Mouse (Mus musculus) testis, adult 2 months (tissue): Measurements from ENCODE around the gene Ip6k3. TPM values are rescaled to one million over a fixed set of nuclear protein-coding genes. Genes with fewer than 3 reads are reported as not detected.

Source experiments
- H3K27ac ChIP-seq: fragments of 200-500 bp; 2 replicates; pipeline ENCODE4 v1.5.1; 2012; ENCODE audit warnings: low read depth, low read length; ENCODE audit not compliant: control insufficient read depth, insufficient read depth
- H3K27me3 ChIP-seq: fragments of 200-500 bp; 2 replicates; pipeline ENCODE4 v1.6.1; 2012; ENCODE audit warnings: mild to moderate bottlenecking, low read length, moderate library complexity; ENCODE audit not compliant: control insufficient read depth, insufficient read depth
- H3K36me3 ChIP-seq: fragments of 200-500 bp; 2 replicates; pipeline ENCODE4 v1.6.1; 2012; ENCODE audit warnings: mild to moderate bottlenecking, low read length; ENCODE audit not compliant: control insufficient read depth, insufficient read depth
- H3K4me1 ChIP-seq: fragments of 200-500 bp; 2 replicates; pipeline ENCODE4 v1.6.1; 2012; ENCODE audit warnings: low read length; ENCODE audit not compliant: control insufficient read depth, insufficient read depth
- H3K4me3 ChIP-seq: fragments of 200-500 bp; 2 replicates; pipeline ENCODE4 v1.5.1; 2012; ENCODE audit warnings: low read depth, mild to moderate bottlenecking, low read length, moderate library complexity, mixed read lengths; ENCODE audit not compliant: control insufficient read depth
- CTCF ChIP-seq: fragments of 200-500 bp; IDR thresholded peaks from 2 replicates; pipeline ENCODE4 v1.5.1; 2012; ENCODE audit warnings: low read depth, mild to moderate bottlenecking, inconsistent platforms, low read length, moderate library complexity; ENCODE audit not compliant: control insufficient read depth, insufficient read depth, insufficient replicate concordance
- POLR2A ChIP-seq: fragments of 200-500 bp; IDR thresholded peaks from 2 replicates; pipeline ENCODE4 v1.6.1; 2012; ENCODE audit warnings: low read depth, mild to moderate bottlenecking, inconsistent platforms, low read length, moderate library complexity; ENCODE audit not compliant: control insufficient read depth
- polyA plus RNA-seq: library from polyadenylated mRNA; depleted of rRNA; stranded (reverse); fragments of >200 nt; gene quantifications from 2 replicates; pipeline ENCODE4 v1.2.3, GENCODE M21; 2012

The Ip6k3 gene
- polyA plus RNA-seq, 1 experiment = 0.05 TPM

DNA sequence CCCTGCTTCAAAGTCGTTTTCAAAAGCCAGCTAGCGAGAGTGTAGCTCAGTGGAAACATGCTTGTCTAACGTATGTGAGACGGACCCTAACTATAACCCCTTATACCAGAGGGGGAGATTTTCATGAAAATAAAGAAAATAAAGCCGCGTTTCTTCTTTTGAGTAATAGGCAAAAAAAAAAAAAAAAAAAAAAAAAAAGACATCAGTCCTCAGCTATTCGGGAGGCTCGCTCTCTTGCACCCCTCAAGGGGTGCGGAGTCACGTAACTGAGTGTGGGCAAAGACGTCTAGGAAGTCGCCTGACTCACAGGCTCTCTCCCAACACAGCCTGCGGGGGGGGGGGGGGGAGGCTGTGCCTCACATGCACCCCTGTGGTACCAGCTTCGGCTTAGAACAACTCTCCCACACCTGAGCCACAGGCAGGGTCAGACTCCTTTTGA lies 35.3 kb upstream of the Ip6k3 start:
- H3K4me1 ChIP-seq = peaks cover 21% of the 10 kb centered on the region
- no peak for TF ChIP-seq POLR2A
- TF ChIP-seq CTCF = no peak
- peak overlapping the region; percentile 97 for H3K27ac ChIP-seq
- H3K27me3 ChIP-seq = no peaks in the 10 kb centered on the region
- H3K4me3 ChIP-seq = peak overlapping the region; percentile 98
- no peaks in the 10 kb centered on the region; the same call in 1 of the 2 replicates for H3K36me3 ChIP-seq

GRCm38 (mm10) chr17:27201981-27202380 lies 34.4 kb upstream of the Ip6k3 start:
- Histone ChIP-seq H3K27ac (no peak overlapping the region), H3K36me3 (no peaks in the 10 kb centered on the region; the same call in 1 of the 2 replicates), H3K4me1 (peaks cover 21% of the 10 kb centered on the region), H3K27me3 (no peaks in the 10 kb centered on the region), H3K4me3 (no peak overlapping the region)
- peak; percentile 22; the same call in 1 of the 2 replicates for TF ChIP-seq CTCF
- no peak for TF ChIP-seq POLR2A

DNA sequence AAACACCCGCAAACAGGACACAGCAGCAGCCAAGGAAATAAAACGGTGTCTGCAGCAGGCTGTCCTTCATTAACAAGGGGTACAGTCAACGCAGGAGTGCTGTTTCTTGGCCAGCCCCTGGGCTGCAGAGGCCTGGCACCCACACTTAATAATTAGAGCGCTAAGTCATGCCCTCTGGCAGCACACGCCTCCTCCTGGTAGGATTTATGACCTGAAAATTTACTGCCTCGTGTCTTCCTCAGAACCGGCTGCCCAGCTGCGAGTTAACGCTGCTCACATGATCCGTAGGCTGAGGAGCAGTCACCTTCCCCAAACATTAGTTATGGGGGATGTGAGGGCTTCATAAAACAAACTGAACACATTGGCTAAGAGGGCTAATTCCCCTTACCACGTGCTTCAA lies 33.2 kb upstream of the Ip6k3 start:
- Histone ChIP-seq H3K4me1 (peaks cover 21% of the 10 kb centered on the region), H3K27me3 (no peaks in the 10 kb centered on the region), H3K27ac (no peak overlapping the region), H3K36me3 (no peaks in the 10 kb centered on the region; the same call in 1 of the 2 replicates), H3K4me3 (no peak overlapping the region)
- no peak for TF ChIP-seq CTCF
- no peak for TF ChIP-seq POLR2A

- H3K27ac ChIP-seq = 0 out of 2 replicates have a peak overlapping the region, but pooled peaks have one; percentile 5
- H3K27me3 ChIP-seq = no peaks in the 10 kb centered on the region
- no peak overlapping the region for H3K4me3 ChIP-seq
- H3K4me1 ChIP-seq = peaks cover 14% of the 10 kb centered on the region
- no peak for TF ChIP-seq CTCF
- no peak for TF ChIP-seq POLR2A
- no peaks in the 10 kb centered on the region; the same call in 1 of the 2 replicates for H3K36me3 ChIP-seq
Observed at GRCm38 (mm10) chr17:27199864-27200263, 32.3 kb upstream of the Ip6k3 start.

DNA sequence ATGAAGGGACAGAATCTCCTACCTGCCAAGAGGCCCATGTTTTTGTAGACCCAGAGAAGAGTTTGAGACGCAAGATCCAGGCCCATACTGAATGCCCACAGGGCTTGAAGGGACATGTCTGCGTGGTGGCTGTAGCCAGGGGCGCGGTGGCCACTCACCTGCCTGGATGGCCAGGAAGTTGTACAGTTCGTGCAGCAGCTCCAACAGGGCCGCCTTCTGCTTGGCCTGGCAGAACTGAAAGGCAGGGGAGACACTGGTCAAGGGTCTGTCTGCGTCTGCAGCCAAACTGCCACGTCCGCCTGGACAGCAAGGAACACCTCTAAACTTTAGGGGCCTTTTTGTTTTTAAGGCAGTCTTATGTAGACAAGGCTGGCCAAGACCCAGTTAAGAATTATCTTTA lies 31.6 kb upstream of the Ip6k3 start:
- Histone ChIP-seq H3K36me3 (peaks cover 3% of the 10 kb centered on the region), H3K4me1 (peaks cover 12% of the 10 kb centered on the region), H3K27me3 (no peaks in the 10 kb centered on the region), H3K27ac (no peak overlapping the region), H3K4me3 (no peak overlapping the region)
- no peak for TF ChIP-seq POLR2A
- TF ChIP-seq CTCF = no peak

DNA sequence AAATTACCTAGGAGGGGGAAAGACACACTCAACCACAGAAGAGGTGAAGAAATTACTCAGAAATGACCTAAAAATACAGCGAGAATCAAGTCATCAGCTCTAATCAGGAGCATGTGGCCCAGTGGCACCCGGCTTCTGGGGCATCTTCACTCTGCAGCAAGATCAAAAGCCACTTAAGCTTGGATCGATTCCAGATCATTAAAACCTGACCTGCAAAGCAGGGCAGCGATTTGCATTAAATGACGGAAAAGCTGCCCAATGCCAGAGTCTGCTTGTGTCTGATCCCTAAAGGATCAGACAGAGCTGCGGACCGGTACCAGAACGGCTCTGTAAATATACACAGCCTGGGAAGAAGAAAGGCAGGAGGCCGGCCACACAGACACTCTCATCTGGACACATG lies 28.6 kb upstream of the Ip6k3 start:
- H3K4me1 ChIP-seq = peaks cover 5% of the 10 kb centered on the region; the same call in 1 of the 2 replicates
- no peak for TF ChIP-seq CTCF
- no peak for TF ChIP-seq POLR2A
- H3K4me3 ChIP-seq = no peak overlapping the region
- no peaks in the 10 kb centered on the region for H3K27me3 ChIP-seq
- H3K27ac ChIP-seq = no peak overlapping the region
- peaks cover 3% of the 10 kb centered on the region for H3K36me3 ChIP-seq

GRCm38 (mm10) chr17:27194258-27195185 lies 26.9 kb upstream of the Ip6k3 start:
- Histone ChIP-seq H3K36me3 (peaks cover 3% of the 10 kb centered on the region), H3K4me1 (no peaks in the 10 kb centered on the region), H3K27me3 (no peaks in the 10 kb centered on the region), H3K27ac (no peak overlapping the region; the same call in 1 of the 2 replicates), H3K4me3 (no peak overlapping the region)
- TF ChIP-seq CTCF (no peak), POLR2A (no peak)

- no peaks in the 10 kb centered on the region for H3K4me1 ChIP-seq
- TF ChIP-seq POLR2A (no peak), CTCF (no peak)
- peaks cover 3% of the 10 kb centered on the region for H3K36me3 ChIP-seq
Observed at GRCm38 (mm10) chr17:27191804-27192203, 24.2 kb upstream of the Ip6k3 start.

More at GRCm38 (mm10) chr17:27191804-27192203, 24.2 kb upstream of the Ip6k3 start:
- H3K27ac ChIP-seq = no peak overlapping the region
- no peaks in the 10 kb centered on the region for H3K27me3 ChIP-seq
- no peak overlapping the region for H3K4me3 ChIP-seq
